Mouse (Mus musculus) v-Abl transformed pro-B cells (cell line): ENCODE measurements around the gene Ipcef1.

ENCODE experiments used
- in situ Hi-C, 2 experiments: fragments of 400-800 bp; cut with MboI; formaldehyde crosslinking; loops; one replicate each; pipeline ENCODE4 v1.15.1; 2025; ENCODE audit not compliant: unreplicated experiment in 2 of 2

Ipcef1 gene

DNA sequence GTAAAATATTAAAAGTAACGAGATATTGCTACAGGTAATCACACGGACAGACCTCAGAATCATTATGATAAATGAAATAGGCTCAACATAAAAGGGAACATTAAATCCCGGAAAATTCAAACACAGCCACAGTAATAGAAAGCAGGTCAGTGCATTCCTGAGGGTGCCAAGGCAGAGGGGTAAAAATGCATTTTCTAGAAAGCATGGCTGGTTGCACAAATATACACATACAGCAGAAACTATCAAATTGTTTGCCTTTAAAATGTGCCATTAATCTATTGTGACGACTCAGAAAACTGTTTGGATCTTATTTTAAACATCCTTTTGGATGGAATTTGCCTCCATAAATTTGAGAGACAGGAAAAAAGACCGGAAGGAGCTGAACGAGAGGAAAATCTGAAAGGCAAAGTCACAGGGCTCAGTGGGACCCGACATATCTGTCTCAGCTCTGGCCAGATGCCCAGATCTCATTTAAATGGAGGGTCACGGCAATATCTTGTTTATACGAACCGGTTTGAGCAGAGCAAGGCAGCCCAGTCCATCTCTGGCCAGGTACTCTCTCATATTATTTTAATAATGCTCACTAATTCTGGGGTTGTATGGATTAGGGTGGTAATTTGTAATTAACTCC is 4.9 kb downstream of the Ipcef1 start:
- in situ Hi-C loops: no loop called here

DNA sequence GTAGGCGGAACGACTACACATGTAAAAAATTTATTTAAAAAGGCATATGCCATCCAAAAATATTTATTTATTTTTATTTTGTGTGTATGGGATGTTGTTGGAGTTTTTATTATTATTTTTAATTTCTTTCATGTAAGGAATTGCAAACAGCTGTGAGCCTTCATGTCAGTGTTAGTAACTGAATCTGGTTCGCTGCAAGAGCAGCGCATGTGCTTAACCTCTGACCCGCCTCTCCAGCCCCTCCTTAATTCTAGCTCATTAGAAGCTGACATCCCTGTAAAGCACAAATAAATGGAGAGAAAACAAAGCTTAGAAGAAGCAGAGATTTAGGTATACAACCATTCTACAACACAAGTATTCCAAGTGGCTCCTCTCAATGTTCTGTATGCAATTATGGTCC is 8.4 kb downstream of the Ipcef1 start:
- in situ Hi-C loops: no loop called here

DNA sequence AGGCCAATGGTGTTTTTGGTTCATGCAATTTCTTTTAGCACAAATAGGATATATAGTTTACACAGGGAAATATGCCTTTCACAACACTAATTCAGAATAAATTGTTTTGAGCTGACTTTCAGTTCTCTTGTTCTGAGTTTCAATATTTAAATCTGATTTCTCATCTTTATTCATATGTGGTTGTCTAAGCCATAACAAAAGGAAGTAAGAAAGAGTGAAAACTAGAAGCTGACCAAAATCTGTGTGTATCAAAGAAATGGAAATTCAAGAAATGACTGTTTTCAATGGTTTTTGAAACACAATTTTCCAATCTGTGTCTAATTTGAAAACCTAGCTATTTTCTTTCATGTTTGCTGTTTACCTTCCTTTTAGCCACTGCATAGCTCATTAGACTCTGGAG is 11.2 kb downstream of the Ipcef1 start:
- in situ Hi-C loops: no loop called here

DNA sequence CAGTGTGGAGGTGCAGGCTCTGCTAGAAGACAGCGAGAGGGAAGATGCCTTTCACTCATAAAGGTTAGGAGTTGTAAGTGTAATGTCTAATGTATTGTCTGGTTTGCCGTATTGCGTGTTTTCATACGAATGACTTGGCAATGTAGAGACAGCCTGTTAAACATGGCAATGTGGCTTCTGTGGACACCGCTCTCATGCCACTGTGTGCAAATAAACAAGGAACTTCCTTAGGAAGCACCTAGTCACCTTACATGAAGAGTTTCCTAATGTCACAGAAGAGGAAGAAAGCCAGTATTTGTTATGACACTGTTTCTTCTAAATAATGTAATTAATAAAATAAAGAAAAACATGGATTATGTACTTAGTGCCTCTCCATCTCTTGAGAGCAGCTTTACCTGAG is 15.1 kb downstream of the Ipcef1 start:
- in situ Hi-C loops: no loop called here

DNA sequence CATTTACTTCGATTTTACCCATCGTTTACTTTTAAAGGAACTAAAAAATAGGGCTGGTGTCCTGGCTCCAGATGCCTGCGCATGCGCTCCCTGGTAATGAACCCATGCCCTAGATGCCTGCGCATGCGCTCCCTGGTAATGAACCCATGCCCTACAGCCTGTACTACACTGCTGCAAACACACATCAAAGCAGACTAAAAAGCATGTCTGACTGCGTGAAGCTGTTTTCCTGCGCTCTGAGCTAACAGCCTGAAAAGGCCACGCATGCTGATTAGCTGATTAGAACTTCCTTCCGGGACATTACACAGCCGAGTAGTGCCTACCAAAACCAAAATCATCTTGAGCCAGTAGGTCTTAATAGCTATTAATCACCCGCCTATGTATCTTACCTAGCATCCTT is 16.7 kb downstream of the Ipcef1 start:
- in situ Hi-C loops: no loop called here

DNA sequence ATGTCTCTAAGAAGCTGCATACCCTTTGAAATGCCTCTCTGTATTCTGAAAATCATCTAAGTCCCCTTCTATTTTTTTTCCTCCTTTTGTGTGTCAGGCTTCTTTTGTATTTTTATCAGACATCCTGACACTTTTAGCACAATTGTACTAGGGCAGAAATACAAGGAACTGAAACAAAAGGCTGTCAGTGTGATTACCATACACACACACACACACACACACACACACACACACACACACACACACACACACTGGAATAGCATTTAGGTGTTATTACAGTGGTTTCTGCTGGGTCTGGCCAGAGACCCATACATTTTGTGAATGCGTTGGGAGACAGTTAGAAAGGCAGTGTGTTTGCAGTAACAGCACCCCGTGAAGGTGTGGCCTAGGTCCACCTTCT is 18.8 kb downstream of the Ipcef1 start:
- in situ Hi-C loops: no loop called here

DNA sequence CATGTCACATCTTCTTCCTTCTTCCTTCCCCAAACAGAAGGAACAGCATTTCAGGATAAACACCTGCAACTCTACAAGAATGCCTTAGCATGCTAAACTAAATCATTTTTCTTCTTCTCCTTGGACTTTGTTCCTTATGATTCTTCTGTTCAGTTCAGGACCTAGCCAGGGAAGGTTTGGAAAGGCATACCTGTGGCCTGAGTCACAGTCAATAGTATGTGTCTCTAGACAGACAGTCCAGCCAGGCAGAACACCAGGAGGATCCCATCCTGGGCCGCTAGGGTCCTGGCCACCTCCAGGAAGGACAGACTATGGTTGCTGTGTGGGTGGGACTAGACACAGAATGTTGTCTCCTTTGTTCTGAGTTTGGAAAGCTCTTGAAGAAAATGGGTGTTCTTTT is 27.2 kb downstream of the Ipcef1 start:
- in situ Hi-C loops: no loop called here

DNA sequence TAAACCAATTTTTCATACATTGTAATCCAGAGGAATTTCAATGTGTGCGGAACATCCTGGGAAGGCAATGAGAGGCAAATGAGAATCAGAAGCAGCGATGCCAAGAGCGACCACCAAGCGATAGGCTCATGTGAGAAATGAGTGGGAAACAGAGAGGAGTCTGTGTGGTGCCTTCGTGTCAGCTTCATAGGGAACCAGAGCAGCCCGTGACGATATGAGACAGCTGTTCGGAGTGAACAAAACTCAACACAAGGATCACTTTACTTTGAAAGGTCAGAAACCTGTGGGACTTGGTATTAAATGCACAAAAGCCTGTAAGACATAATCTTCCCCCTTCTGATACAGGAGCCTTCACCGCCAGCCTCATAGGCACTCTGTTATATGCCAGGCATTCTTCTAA is 31.7 kb downstream of the Ipcef1 start:
- in situ Hi-C loops: no loop called here

DNA sequence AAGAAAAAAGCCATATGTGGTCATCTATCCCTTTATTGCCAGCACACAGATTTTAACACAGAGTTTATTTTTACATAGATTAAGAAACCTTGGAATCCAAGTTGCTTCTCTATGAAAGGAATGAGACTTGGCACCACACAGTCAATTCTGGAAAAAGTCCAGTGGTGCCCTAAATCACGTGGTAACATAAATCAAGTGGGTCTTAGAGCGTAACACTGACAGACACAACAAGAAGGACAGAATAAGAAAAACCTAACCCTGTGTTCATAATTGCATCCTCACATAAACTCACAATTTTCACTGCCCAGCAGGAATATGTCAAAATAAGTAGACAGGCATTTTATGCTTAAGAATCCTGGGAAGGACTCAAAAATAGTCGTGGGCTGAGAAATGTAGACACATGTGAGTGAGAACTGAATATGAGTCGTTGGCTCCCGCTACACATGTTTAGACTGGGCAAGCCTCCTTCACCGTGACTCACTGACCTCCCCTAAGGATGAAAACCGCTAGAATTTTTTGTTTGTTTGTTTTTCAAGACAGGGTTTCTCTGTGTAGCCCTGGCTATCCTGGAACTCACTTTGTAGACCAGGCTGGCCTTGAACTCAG is 32.4 kb downstream of the Ipcef1 start:
- in situ Hi-C loops: no loop called here

DNA sequence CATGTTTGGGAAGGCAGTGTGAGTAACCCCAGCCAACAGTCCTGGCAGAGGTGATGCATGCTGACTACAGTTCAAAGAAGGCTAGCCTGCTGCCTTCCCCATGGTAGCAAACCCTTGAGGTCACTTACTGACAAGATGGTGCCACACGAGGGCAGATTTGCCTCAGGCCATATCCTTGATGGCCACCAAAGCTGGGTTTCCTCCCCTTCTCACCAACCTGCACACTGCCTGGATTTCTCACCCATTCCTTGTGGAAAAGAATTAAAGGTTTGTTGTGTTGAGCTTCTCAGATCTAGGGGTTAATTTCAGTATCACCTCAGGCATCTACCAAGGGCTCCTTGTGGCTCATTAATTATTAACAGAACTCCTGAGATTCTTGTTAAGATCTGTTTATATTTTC is 37.1 kb downstream of the Ipcef1 start:
- in situ Hi-C loops: no loop called here

DNA sequence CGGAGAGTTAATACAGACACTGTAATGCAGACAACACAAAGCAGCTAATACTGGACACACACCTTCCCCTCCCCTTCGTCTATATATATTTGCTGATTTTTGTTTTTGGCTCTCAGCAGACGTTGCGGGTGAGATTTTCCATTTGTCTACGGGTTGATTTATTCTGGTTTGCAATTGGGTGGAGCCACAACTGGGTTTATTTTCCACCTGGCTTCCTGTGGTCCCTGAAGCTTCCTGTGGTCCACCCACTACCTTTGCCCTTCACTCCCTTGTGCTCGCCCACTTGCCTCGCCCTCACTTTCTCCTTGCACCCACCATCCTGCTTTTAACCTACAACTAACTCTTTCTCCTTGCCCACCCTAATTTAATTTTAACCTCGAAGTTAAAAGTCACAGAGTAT is 41.7 kb downstream of the Ipcef1 start:
- in situ Hi-C loops: no loop called here

DNA sequence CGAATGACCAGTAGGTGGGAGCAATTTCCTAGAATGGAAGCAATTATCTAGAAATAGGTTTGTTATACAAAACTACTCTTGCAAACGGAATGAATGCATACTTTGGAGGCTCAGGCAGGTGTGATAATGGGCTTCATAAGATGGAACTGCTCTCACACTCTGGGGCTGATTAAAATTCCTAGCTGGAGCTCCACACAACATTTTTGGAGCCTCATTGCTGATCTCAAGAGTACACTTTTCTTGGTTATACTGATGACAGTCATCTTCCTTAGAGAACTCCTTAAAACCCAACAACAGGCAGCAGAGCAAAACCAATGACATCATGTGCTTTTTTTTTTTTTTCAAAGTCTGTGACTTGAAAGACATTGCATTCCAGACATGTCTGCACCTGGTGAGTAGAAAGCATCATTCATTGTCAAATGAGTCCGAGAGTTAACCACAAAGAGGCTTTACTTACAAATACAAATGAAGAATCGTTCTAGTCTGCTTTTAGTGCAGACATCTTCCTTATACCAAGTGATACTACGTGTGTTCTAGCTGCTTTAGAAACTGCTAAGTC is 47.2 kb downstream of the Ipcef1 start:
- in situ Hi-C loops: loop anchor here (5.0 to 10.0 kb wide), 2 partner anchors 50 to 118 kb away; no protein-coding TSS in a partner anchor

DNA sequence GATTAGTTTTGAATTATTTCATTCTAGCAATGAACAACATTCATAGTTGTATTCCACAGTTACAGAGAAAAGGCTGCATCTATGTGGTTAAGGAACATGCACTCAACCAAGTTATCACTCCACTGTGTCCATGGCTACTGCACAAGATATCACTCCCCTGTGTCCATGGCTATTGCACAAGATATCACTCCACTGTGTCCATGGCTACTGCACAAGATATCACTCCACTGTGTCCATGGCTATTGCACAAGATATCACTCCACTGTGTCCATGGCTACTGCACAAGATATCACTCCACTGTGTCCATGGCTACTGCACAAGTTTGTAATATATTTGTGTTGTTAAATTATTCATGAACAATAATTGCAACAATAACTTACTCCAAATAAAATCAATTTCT is 48.4 kb downstream of the Ipcef1 start:
- in situ Hi-C loops: loop anchor here in 1 of 2 experiments (10.0 kb wide), 1 partner anchor 49 kb away; no protein-coding TSS in a partner anchor

DNA sequence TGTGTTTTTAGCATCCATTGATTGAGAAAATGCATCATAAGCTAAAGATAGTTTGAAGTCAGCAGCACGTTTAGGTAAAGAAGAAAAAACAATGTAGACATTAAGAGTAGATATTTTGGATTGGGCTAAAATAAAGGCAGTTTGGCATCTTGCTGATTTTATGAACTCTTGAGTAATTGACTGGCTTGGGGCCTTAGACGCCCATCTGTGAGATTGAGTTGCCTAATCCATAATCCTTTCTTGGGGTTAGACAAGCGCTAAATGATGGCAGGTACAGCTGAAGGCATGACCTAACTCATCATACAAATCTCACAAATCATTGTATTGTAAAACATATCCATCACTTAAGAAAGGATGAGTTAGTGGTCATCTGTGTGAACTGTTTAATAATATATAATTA is 52.9 kb downstream of the Ipcef1 start:
- in situ Hi-C loops: loop anchor here in 1 of 2 experiments (25.0 kb wide), 1 partner anchor 838 kb away; the partner anchor contains the start of gene Zc3h12d

DNA sequence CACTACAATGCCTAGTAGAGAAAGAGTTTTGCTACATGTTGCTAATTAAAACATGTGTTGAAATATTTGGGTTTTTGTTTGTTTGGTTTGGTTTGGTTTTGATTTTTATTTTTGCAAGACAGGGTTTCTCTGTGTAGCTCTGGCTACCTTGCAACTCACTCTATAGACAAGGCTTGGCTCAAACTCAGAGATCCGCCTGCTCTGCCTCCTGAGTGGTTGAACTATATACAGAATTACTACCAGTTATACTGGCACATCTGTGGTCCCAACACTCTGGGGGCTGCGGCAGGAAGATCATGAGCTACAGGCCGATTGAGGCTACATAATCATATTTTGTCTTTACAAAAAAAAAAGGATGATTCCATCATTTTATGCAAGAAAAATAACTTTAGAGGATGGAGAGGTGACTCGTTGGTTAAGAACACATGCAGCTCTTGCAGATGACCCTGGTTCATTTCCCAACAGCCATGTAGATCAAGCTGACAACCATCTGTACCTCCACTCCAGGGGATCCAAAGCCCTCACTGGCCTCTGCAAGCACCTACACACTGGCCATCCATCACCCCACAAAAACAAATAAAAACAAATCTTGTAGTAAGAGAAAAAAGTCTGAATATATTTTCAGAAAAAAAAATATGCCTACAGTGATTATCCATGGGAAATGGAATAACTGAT is 53.6 kb downstream of the Ipcef1 start:
- in situ Hi-C loops: loop anchor here in 1 of 2 experiments (25.0 kb wide), 1 partner anchor 839 kb away; the partner anchor contains the start of gene Zc3h12d

DNA sequence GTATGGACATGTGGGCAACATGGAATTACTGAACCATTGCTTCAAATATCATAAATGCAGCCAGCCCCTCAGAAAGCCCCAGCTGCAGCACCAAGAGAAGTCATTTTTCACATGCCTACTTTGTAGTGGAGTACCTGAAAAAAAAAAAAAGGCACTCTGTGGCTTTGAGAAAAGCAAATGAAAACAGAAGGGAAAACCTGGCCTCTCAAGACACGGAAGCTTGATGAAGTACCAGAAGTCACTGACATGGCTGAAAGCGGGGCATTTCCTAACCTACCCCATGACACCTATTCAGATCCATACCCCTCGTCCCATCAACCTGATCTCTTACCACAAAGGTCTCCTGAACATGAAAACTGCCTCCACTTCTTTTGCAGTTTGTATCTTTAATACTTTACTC is 55.4 kb downstream of the Ipcef1 start:
- in situ Hi-C loops: loop anchor here in 1 of 2 experiments (25.0 kb wide), 1 partner anchor 840 kb away; the partner anchor contains the start of gene Zc3h12d

DNA sequence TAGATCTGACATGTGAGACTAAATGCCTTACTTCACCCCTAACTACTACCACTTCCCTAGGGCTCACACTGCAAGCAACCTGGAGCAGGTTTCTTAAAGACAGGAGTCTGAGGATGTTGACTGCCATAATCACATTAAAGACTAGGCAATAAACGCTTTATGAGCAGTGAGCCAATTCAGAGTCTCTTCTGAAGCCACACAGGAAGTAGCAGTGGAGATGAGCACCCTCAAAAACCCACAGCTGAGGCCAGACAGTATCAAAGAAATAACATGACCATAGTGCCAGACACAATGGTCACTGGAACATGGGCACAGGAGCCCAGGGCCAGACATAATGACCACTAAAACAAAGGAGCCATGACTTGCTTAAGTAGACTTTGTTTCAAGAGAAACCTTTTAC is 63.7 kb downstream of the Ipcef1 start:
- in situ Hi-C loops: loop anchor here (10.0 to 25.0 kb wide), 2 partner anchors 849 to 856 kb away; partner anchors contain the start of gene Zc3h12d (in 1 of the 2)

DNA sequence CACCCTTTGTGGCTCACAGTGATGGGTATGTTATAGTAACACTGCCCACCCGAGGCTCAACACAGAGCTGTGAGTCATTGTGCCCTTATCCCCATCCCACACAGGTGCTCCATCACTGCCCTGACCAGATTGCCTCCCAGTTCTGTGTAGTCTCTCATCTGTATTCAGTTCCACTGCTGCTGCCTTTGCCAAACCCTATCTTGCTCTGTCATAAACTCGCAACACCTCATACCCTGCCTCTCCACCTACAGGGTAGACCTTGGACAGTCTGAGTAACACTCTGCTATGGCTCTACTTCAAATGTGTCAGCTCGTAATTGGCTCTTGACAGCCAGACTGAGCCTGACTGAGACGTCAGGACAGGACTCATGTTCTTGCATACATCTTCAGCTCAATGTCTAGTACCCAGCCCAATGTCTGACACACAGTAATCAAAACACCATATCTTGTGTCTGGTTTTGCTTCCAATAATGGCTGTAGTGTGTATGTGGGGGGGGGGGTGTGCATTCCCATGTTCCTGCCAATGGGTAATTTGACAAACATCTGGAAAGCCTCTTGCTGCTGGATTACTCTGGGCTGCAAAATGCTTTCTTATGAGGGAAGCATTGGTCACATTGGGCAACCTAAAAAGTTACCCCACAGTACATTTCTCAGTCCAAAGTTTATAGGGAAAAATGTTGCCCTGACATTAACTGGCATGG is 64.7 kb downstream of the Ipcef1 start:
- in situ Hi-C loops: loop anchor here (10.0 to 25.0 kb wide), 2 partner anchors 850 to 857 kb away; partner anchors contain the start of gene Zc3h12d (in 1 of the 2)

DNA sequence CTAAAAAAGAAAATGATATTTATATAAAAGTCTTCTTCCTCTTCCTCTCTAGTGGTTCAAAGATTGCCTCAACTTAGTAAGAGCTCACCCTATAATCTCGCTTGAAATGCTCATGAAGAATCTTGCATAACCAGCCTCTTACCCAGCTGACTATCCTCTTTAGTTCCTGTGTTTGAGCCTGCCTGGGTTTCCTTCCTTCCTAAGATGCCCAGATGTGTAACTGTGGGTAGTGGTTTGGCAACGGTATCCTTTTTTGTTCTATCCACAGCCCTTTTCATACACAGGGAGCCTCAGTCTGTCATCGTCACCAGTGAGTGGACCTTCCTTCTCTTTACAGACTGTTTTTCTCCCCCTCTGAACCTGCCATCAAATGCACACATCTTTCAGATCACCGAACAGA is 66.0 kb downstream of the Ipcef1 start:
- in situ Hi-C loops: loop anchor here (10.0 to 25.0 kb wide), 2 partner anchors 851 to 859 kb away; partner anchors contain the start of gene Zc3h12d (in 1 of the 2)

DNA sequence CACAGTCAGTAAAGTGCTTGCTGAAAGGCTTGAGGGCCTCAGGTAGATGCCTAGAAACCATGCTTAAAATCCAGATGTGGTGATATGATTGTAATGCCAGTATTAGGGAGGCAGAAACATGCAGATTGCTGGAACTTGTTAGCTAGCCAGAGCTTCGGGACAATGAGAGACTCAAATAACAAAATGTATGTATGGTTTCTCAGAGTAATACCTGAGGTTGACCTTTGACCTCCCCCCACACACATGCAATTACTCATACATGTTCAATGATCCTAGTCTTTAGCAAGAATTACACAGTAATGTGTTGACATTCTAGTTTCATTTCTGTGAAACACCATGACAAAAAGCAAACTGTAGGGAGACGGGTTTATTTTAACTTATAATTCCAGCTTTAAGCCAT is 68.8 kb downstream of the Ipcef1 start:
- in situ Hi-C loops: loop anchor here (10.0 to 25.0 kb wide), 2 partner anchors 854 to 861 kb away; partner anchors contain the start of gene Zc3h12d (in 1 of the 2)
